Mouse (Mus musculus) thymus, adult 2 months (tissue): ENCODE results near the gene Zbtb8a.

ENCODE experiments used
- CTCF ChIP-seq: fragments of 200-500 bp; IDR thresholded peaks from 2 replicates; pipeline ENCODE4 v1.5.1; 2012; ENCODE audit warnings: mild to moderate bottlenecking, control low read depth, low read length, moderate library complexity, borderline replicate concordance; ENCODE audit not compliant: control insufficient read depth, poor library complexity, insufficient read depth; ENCODE audit errors: extremely low read depth
- POLR2A ChIP-seq: fragments of 200-500 bp; IDR thresholded peaks from 2 replicates; pipeline ENCODE4 v1.6.1; 2012; ENCODE audit warnings: mild to moderate bottlenecking, low read length, control low read depth, moderate library complexity; ENCODE audit not compliant: control insufficient read depth, poor library complexity, insufficient read depth; ENCODE audit errors: extremely low read depth

DNA sequence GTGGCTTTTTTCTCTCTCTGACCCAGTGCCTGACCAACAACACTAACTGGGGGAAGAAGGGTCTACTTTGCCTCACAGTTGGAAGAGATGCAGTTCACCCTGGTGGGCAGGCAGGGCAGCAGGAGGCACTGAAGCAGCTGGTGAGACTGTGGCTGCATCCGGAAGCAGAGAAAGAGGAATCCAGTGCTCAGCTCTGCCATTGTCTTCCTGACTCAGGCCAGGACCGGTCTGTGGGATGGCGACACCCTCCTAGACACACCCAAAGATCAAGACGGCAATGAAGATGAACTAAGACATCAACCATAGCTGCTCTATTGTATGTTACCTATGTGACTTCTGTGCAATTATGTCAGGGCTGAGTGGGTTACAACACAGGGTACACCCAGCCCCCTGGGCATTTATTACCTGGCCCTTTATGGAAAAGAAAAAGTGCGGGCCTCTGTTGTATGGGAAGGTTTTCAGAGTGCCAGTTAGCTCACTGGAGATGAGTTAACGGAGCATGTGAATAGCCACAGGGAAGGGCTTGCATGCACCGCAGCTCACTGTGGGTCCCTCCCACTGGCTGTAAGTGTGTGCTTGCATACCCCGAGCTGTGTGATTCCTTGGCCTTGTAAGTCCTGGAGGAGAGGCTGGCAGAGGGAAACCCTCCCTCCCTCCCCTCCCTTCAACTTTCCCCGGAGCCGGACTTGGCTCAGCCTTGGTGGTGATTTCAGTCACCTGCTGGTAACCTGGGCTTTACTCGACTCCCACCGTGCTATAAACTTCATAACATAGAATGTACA is 16.4 kb upstream of the Zbtb8a start:
- TF ChIP-seq CTCF (no peak), POLR2A (no peak)
